Mouse (Mus musculus): ENCODE results near the gene Dcp1a.

GRCm38 (mm10) chr14:30463312-30463711, 16.0 kb upstream of the Dcp1a start:
- TF ChIP-seq CTCF (IDR thresholded peaks at IDR 0.05; ENCODE audit: low read depth), result no peak
- no peak for TF ChIP-seq EP300 (optimal IDR thresholded peaks at IDR 0.05)
